Mouse (Mus musculus): ENCODE data around the gene Pfkm. TPM values are rescaled to one million over a fixed set of nuclear protein-coding genes. Genes with fewer than 3 reads are reported as not detected.
A peak's percentile ranks its signal among the peaks of the same experiment; 100 is the strongest.

Pfkm gene
- polyA plus RNA-seq, 1 experiment from 2014 or later: 9.1 TPM

- Histone ChIP-seq H3K9me3 (ENCODE audit: low read length) (no peaks in the 10 kb centered on the region), H3K4me3 (ENCODE audit: low read depth, low read length) (no peak overlapping the region), H3K4me2 (ENCODE audit: low read depth, low read length) (no peak overlapping the region), H3K27me3 (ENCODE audit: insufficient read depth, low read length) (peaks cover 66% of the 10 kb centered on the region), H3K36me3 (replicated peaks; ENCODE audit: insufficient read depth, low read length) (no peaks in the 10 kb centered on the region), H3K27ac (ENCODE audit: low read depth) (no peak overlapping the region), H3K9ac (replicated peaks) (no peak overlapping the region), H3K4me1 (ENCODE audit: insufficient read depth) (no peaks in the 10 kb centered on the region)
- peak; percentile 48 for DNase-seq
- WGBS (ENCODE audit: insufficient replicate concordance): 4% methylated on average over 68 of the region's 69 CpGs
- no peak for ATAC-seq
- TF ChIP-seq EP300 (IDR thresholded peaks at IDR 0.05; ENCODE audit: low read depth) (no peak), CTCF (IDR thresholded peaks at IDR 0.05; ENCODE audit: low read depth) (no peak)
These were observed 75.5 kb downstream of the Pfkm start for GRCm38 (mm10) chr15:98167645-98168621.

- Histone ChIP-seq H3K27ac (ENCODE audit: low read depth) (no peak overlapping the region), H3K9ac (replicated peaks) (no peak overlapping the region), H3K36me3 (replicated peaks; ENCODE audit: insufficient read depth, low read length) (no peaks in the 10 kb centered on the region), H3K9me3 (ENCODE audit: low read length) (no peaks in the 10 kb centered on the region), H3K27me3 (ENCODE audit: insufficient read depth, low read length) (peaks cover 71% of the 10 kb centered on the region), H3K4me3 (ENCODE audit: low read depth, low read length) (no peak overlapping the region), H3K4me1 (ENCODE audit: insufficient read depth) (no peaks in the 10 kb centered on the region), H3K4me2 (ENCODE audit: low read depth, low read length) (no peak overlapping the region)
- 11% methylated on average over 16 of the region's 19 CpGs for WGBS (ENCODE audit: insufficient replicate concordance)
- TF ChIP-seq EP300 (IDR thresholded peaks at IDR 0.05; ENCODE audit: low read depth) (no peak), CTCF (IDR thresholded peaks at IDR 0.05; ENCODE audit: low read depth) (no peak)
- ATAC-seq (no peak), DNase-seq (no peak)
These were observed 76.2 kb downstream of the Pfkm start for GRCm38 (mm10) chr15:98168622-98169004.

- H3K27me3 ChIP-seq (ENCODE audit: insufficient read depth, low read length): peaks cover 72% of the 10 kb centered on the region
- DNase-seq: peak; percentile 21
- H3K4me1 ChIP-seq (ENCODE audit: insufficient read depth): no peaks in the 10 kb centered on the region
- 28% methylated on average over 7 of the region's 7 CpGs for WGBS (ENCODE audit: insufficient replicate concordance)
- no peak for ATAC-seq
- H3K9me3 ChIP-seq (ENCODE audit: low read length): no peaks in the 10 kb centered on the region
- TF ChIP-seq EP300 (IDR thresholded peaks at IDR 0.05; ENCODE audit: low read depth) (no peak), CTCF (IDR thresholded peaks at IDR 0.05; ENCODE audit: low read depth) (no peak)
- H3K4me2 ChIP-seq (ENCODE audit: low read depth, low read length): no peak overlapping the region
- no peaks in the 10 kb centered on the region for H3K36me3 ChIP-seq (replicated peaks; ENCODE audit: insufficient read depth, low read length)
- H3K4me3 ChIP-seq (ENCODE audit: low read depth, low read length): no peak overlapping the region
- H3K9ac ChIP-seq (replicated peaks): no peak overlapping the region
- no peak overlapping the region for H3K27ac ChIP-seq (ENCODE audit: low read depth)
These were observed 78.0 kb downstream of the Pfkm start for GRCm38 (mm10) chr15:98170365-98170764.

- Histone ChIP-seq H3K27me3 (ENCODE audit: insufficient read depth, low read length) (peaks cover 70% of the 10 kb centered on the region), H3K9me3 (ENCODE audit: low read length) (no peaks in the 10 kb centered on the region), H3K4me2 (ENCODE audit: low read depth, low read length) (no peak overlapping the region), H3K9ac (replicated peaks) (no peak overlapping the region), H3K36me3 (replicated peaks; ENCODE audit: insufficient read depth, low read length) (no peaks in the 10 kb centered on the region), H3K4me3 (ENCODE audit: low read depth, low read length) (no peak overlapping the region), H3K27ac (ENCODE audit: low read depth) (no peak overlapping the region), H3K4me1 (ENCODE audit: insufficient read depth) (no peaks in the 10 kb centered on the region)
- no peak for TF ChIP-seq CTCF (IDR thresholded peaks at IDR 0.05; ENCODE audit: low read depth)
- DNase-seq: no peak
- ATAC-seq: no peak
- 50% methylated on average over 9 of the region's 9 CpGs for WGBS (ENCODE audit: insufficient replicate concordance)
These were observed 78.5 kb downstream of the Pfkm start for GRCm38 (mm10) chr15:98170917-98171316.

GRCm38 (mm10) chr15:98172113-98172512 is 79.7 kb downstream of the Pfkm start:
- Histone ChIP-seq H3K9ac (replicated peaks) (no peak overlapping the region), H3K4me1 (ENCODE audit: insufficient read depth) (no peaks in the 10 kb centered on the region), H3K4me2 (ENCODE audit: low read depth, low read length) (no peak overlapping the region), H3K4me3 (ENCODE audit: low read depth, low read length) (no peak overlapping the region), H3K27ac (ENCODE audit: low read depth) (no peak overlapping the region), H3K9me3 (ENCODE audit: low read length) (no peaks in the 10 kb centered on the region), H3K36me3 (replicated peaks; ENCODE audit: insufficient read depth, low read length) (no peaks in the 10 kb centered on the region), H3K27me3 (ENCODE audit: insufficient read depth, low read length) (peaks cover 63% of the 10 kb centered on the region)
- WGBS (ENCODE audit: insufficient replicate concordance): 57% methylated on average over 5 of the region's 5 CpGs
- DNase-seq: no peak
- ATAC-seq: no peak
- no peak for TF ChIP-seq CTCF (IDR thresholded peaks at IDR 0.05; ENCODE audit: low read depth)
- TF ChIP-seq EP300 (IDR thresholded peaks at IDR 0.05; ENCODE audit: low read depth): no peak

- Histone ChIP-seq H3K27me3 (ENCODE audit: insufficient read depth, low read length) (peaks cover 49% of the 10 kb centered on the region), H3K9ac (replicated peaks) (no peak overlapping the region), H3K4me3 (ENCODE audit: low read depth, low read length) (no peak overlapping the region), H3K27ac (ENCODE audit: low read depth) (no peak overlapping the region), H3K9me3 (ENCODE audit: low read length) (no peaks in the 10 kb centered on the region), H3K4me1 (ENCODE audit: insufficient read depth) (no peaks in the 10 kb centered on the region), H3K4me2 (ENCODE audit: low read depth, low read length) (no peak overlapping the region), H3K36me3 (replicated peaks; ENCODE audit: insufficient read depth, low read length) (no peaks in the 10 kb centered on the region)
- DNase-seq (no peak), ATAC-seq (no peak)
- WGBS (ENCODE audit: insufficient replicate concordance): 37% methylated on average over 8 of the region's 8 CpGs
- no peak for TF ChIP-seq EP300 (IDR thresholded peaks at IDR 0.05; ENCODE audit: low read depth)
- TF ChIP-seq CTCF (IDR thresholded peaks at IDR 0.05; ENCODE audit: low read depth): peak; percentile 62
These were observed 81.4 kb downstream of the Pfkm start for GRCm38 (mm10) chr15:98173821-98174220.

All from liver, postnatal 0 days (tissue).